Mouse (Mus musculus) forebrain, postnatal 0 days (tissue): ENCODE measurements around the gene Gnb3. TPM values are rescaled to one million over a fixed set of nuclear protein-coding genes. Genes with fewer than 3 reads are reported as not detected.

ENCODE experiments used
- ATAC-seq: fragments of 200-750 bp; cut with Nextera tagmentation; 2 replicates; pipeline ENCODE4 v1.8.0; 2017; ENCODE audit warnings: mild to moderate bottlenecking, moderate library complexity
- DNase-seq: peaks from one replicate; pipeline ENCODE4 v3.0.0-alpha.2; 2015
- H3K27ac ChIP-seq: fragments of 300-500 bp; sonication (generic); 2 replicates; pipeline ENCODE4 v1.5.1; 2014; ENCODE audit warnings: low read depth, mild to moderate bottlenecking, antibody characterized with exemption, low read length, moderate library complexity, mixed read lengths
- H3K27me3 ChIP-seq: fragments of 300-500 bp; sonication (generic); 2 replicates; pipeline ENCODE4 v1.6.1; 2014; ENCODE audit warnings: mild to moderate bottlenecking, low read length, mixed read lengths; ENCODE audit not compliant: insufficient read depth
- H3K36me3 ChIP-seq: fragments of 300-500 bp; sonication (generic); 2 replicates; pipeline ENCODE4 v1.6.1; 2014; ENCODE audit warnings: mild to moderate bottlenecking, moderate library complexity; ENCODE audit not compliant: insufficient read depth
- H3K4me1 ChIP-seq: fragments of 300-500 bp; sonication (generic); 2 replicates; pipeline ENCODE4 v1.6.1; 2014; ENCODE audit warnings: antibody characterized with exemption; ENCODE audit not compliant: insufficient read depth
- H3K4me2 ChIP-seq: fragments of 300-500 bp; sonication (generic); 2 replicates; pipeline ENCODE4 v1.6.1; 2014; ENCODE audit warnings: low read depth, mild to moderate bottlenecking, moderate library complexity
- H3K4me3 ChIP-seq: fragments of 300-500 bp; sonication (generic); 2 replicates; pipeline ENCODE4 v1.5.1; 2014; ENCODE audit warnings: low read depth, low read length, mixed read lengths
- H3K9ac ChIP-seq: fragments of 300-500 bp; sonication (generic); 2 replicates; pipeline ENCODE4 v1.6.1; 2014; ENCODE audit warnings: mild to moderate bottlenecking
- H3K9me3 ChIP-seq: fragments of 300-500 bp; sonication (generic); 2 replicates; pipeline ENCODE4 v1.6.1; 2016; ENCODE audit warnings: low read length
- CTCF ChIP-seq: sonication (generic); IDR thresholded peaks from 2 replicates; pipeline ENCODE4 v1.5.1; 2016; ENCODE audit warnings: antibody characterized with exemption, control low read depth, low read depth
- WGBS: fragments of 180-500 bp; shearing (Covaris S2); extraction: QIAGEN DNeasy Blood & Tissue Kit; methylation state at CpG from one replicate; pipeline ENCODE4 v1.1.7; 2014; 5-methylcytosine and 5-hydroxymethylcytosine counted together
- polyA plus RNA-seq: library from polyadenylated mRNA; unstranded; fragments of >200 nt; fragmentation: Nextera tagmentation; extraction: Ambion mirVana; gene quantifications from 2 replicates; pipeline ENCODE4 v1.2.1, GENCODE M21; 2015
- total RNA-seq: library from RNA; depleted of rRNA; stranded (reverse); fragments of >200 nt; gene quantifications from 2 replicates; pipeline ENCODE4 v1.2.3, GENCODE M21; 2014; rRNA removed

The Gnb3 gene
- total and polyA plus RNA-seq, 2 experiments from 2014 or later = 0.61 to 0.90 TPM

GRCm38 (mm10) chr6:124786756-124787420 is 53.2 kb downstream of the Gnb3 start:
- WGBS = 45% methylated on average over 8 of the region's 8 CpGs
- no peak for ATAC-seq
- H3K4me2 ChIP-seq = no peak overlapping the region
- H3K27ac ChIP-seq = no peak overlapping the region
- no peaks in the 10 kb centered on the region for H3K27me3 ChIP-seq
- DNase-seq = no peak
- no peaks in the 10 kb centered on the region for H3K4me1 ChIP-seq
- H3K9ac ChIP-seq = no peak overlapping the region
- no peaks in the 10 kb centered on the region for H3K9me3 ChIP-seq
- no peaks in the 10 kb centered on the region for H3K36me3 ChIP-seq
- TF ChIP-seq CTCF = no peak
- H3K4me3 ChIP-seq = no peak overlapping the region

Other genes with a start within 250 kb of the Gnb3 start
- 0.15 and 0.19 TPM in 2 replicates for gene C1s2, start 204.2 kb downstream of the Gnb3 start, total RNA-seq
- gene C1s2, start 204.2 kb downstream of the Gnb3 start, polyA plus RNA-seq = 0.17 and 0.18 TPM in 2 replicates
- 27.6 and 35.6 TPM in 2 replicates for gene Lpcat3, start 177.2 kb downstream of the Gnb3 start, total RNA-seq
- 34.3 and 41.3 TPM in 2 replicates for gene Lpcat3, start 177.2 kb downstream of the Gnb3 start, polyA plus RNA-seq
- 105 TPM in 2 replicates for gene Emg1, start 128.1 kb downstream of the Gnb3 start, total RNA-seq
- 96.2 and 116 TPM in 2 replicates for gene Emg1, start 128.1 kb downstream of the Gnb3 start, polyA plus RNA-seq
- gene Phb2, start 127.9 kb downstream of the Gnb3 start, total RNA-seq = 200 and 215 TPM in 2 replicates
- 271 TPM in 2 replicates for gene Phb2, start 127.9 kb downstream of the Gnb3 start, polyA plus RNA-seq
- gene Ptpn6, start 101.6 kb downstream of the Gnb3 start, total RNA-seq = 2.2 and 2.9 TPM in 2 replicates
- gene Ptpn6, start 101.6 kb downstream of the Gnb3 start, polyA plus RNA-seq = 3.6 and 3.8 TPM in 2 replicates
- gene Grcc10, start 98.9 kb downstream of the Gnb3 start, total RNA-seq = 257 and 314 TPM in 2 replicates
- 699 and 862 TPM in 2 replicates for gene Grcc10, start 98.9 kb downstream of the Gnb3 start, polyA plus RNA-seq
- not detected in 2 replicates for gene Gm45234, start 84.3 kb downstream of the Gnb3 start, total RNA-seq
- gene Gm45234, start 84.3 kb downstream of the Gnb3 start, polyA plus RNA-seq = 0.11 TPM in 1 of 2 replicates, not detected in the other
- gene Atn1, start 83.8 kb downstream of the Gnb3 start, total RNA-seq = 15.0 and 16.7 TPM in 2 replicates
- 19.3 and 24.2 TPM in 2 replicates for gene Atn1, start 83.8 kb downstream of the Gnb3 start, polyA plus RNA-seq
- 130 and 148 TPM in 2 replicates for gene Eno2, start 70.6 kb downstream of the Gnb3 start, total RNA-seq
- 88.5 and 113 TPM in 2 replicates for gene Eno2, start 70.6 kb downstream of the Gnb3 start, polyA plus RNA-seq
- gene Lrrc23, start 60.5 kb downstream of the Gnb3 start, total RNA-seq = 13.7 and 13.8 TPM in 2 replicates
- gene Lrrc23, start 60.5 kb downstream of the Gnb3 start, polyA plus RNA-seq = 9.6 and 14.7 TPM in 2 replicates
- 4.3 and 6.0 TPM in 2 replicates for gene Spsb2, start 31.6 kb downstream of the Gnb3 start, total RNA-seq
- 6.8 and 7.0 TPM in 2 replicates for gene Spsb2, start 31.6 kb downstream of the Gnb3 start, polyA plus RNA-seq
- gene Tpi1, start 26.0 kb downstream of the Gnb3 start, total RNA-seq = 332 and 338 TPM in 2 replicates
- gene Tpi1, start 26.0 kb downstream of the Gnb3 start, polyA plus RNA-seq = 354 and 367 TPM in 2 replicates
- gene Usp5, start 10.8 kb downstream of the Gnb3 start, total RNA-seq = 215 and 224 TPM in 2 replicates
- gene Usp5, start 10.8 kb downstream of the Gnb3 start, polyA plus RNA-seq = 173 and 191 TPM in 2 replicates
- gene Cdca3, start 10.7 kb downstream of the Gnb3 start, total RNA-seq = 13.5 and 20.7 TPM in 2 replicates
- gene Cdca3, start 10.7 kb downstream of the Gnb3 start, polyA plus RNA-seq = 28.5 and 30.5 TPM in 2 replicates
- gene P3h3, start 17.5 kb upstream of the Gnb3 start, total RNA-seq = 78.8 and 85.7 TPM in 2 replicates
- gene P3h3, start 17.5 kb upstream of the Gnb3 start, polyA plus RNA-seq = 6.2 and 9.1 TPM in 2 replicates
- gene Gpr162, start 23.7 kb upstream of the Gnb3 start, total RNA-seq = 154 and 160 TPM in 2 replicates
- gene Gpr162, start 23.7 kb upstream of the Gnb3 start, polyA plus RNA-seq = 30.3 and 38.1 TPM in 2 replicates
- 0.57 and 0.69 TPM in 2 replicates for gene Cd4, start 47.9 kb upstream of the Gnb3 start, total RNA-seq
- gene Cd4, start 47.9 kb upstream of the Gnb3 start, polyA plus RNA-seq = 0.25 and 0.72 TPM in 2 replicates
- gene Lag3, start 71.4 kb upstream of the Gnb3 start, total RNA-seq = 1.9 and 2.4 TPM in 2 replicates
- gene Lag3, start 71.4 kb upstream of the Gnb3 start, polyA plus RNA-seq = 2.6 and 3.9 TPM in 2 replicates
- gene Ptms, start 79.8 kb upstream of the Gnb3 start, total RNA-seq = 722 and 784 TPM in 2 replicates
- 1,090 and 1,099 TPM in 2 replicates for gene Ptms, start 79.8 kb upstream of the Gnb3 start, polyA plus RNA-seq
- 432 and 471 TPM in 2 replicates for gene Mlf2, start 91.1 kb upstream of the Gnb3 start, total RNA-seq
- gene Mlf2, start 91.1 kb upstream of the Gnb3 start, polyA plus RNA-seq = 665 and 718 TPM in 2 replicates
- gene Cops7a, start 125.3 kb upstream of the Gnb3 start, total RNA-seq = 82.4 and 117 TPM in 2 replicates
- 87.8 and 93.0 TPM in 2 replicates for gene Cops7a, start 125.3 kb upstream of the Gnb3 start, polyA plus RNA-seq
- 12.2 and 18.3 TPM in 2 replicates for gene Pianp, start 156.4 kb upstream of the Gnb3 start, total RNA-seq
- 53.8 and 68.9 TPM in 2 replicates for gene Pianp, start 156.4 kb upstream of the Gnb3 start, polyA plus RNA-seq
- 24.7 and 34.5 TPM in 2 replicates for gene Zfp384, start 168.9 kb upstream of the Gnb3 start, total RNA-seq
- 7.2 and 8.4 TPM in 2 replicates for gene Zfp384, start 168.9 kb upstream of the Gnb3 start, polyA plus RNA-seq
- 83.4 and 103 TPM in 2 replicates for gene Ing4, start 199.5 kb upstream of the Gnb3 start, total RNA-seq
- 102 and 111 TPM in 2 replicates for gene Ing4, start 199.5 kb upstream of the Gnb3 start, polyA plus RNA-seq
- gene Acrbp, start 209.4 kb upstream of the Gnb3 start, total RNA-seq = 11.3 and 12.2 TPM in 2 replicates
- 11.4 and 13.8 TPM in 2 replicates for gene Acrbp, start 209.4 kb upstream of the Gnb3 start, polyA plus RNA-seq
- gene Lpar5, start 227.6 kb upstream of the Gnb3 start, total RNA-seq = 0.38 and 0.71 TPM in 2 replicates
- 0.59 and 0.61 TPM in 2 replicates for gene Lpar5, start 227.6 kb upstream of the Gnb3 start, polyA plus RNA-seq